Mouse (Mus musculus): Measurements from ENCODE around the gene Ptprd. TPM values are rescaled to one million over a fixed set of nuclear protein-coding genes. Genes with fewer than 3 reads are reported as not detected.

Gene Ptprd
- polyA plus RNA-seq, 1 experiment from 2014 or later: 96.7 TPM

DNA sequence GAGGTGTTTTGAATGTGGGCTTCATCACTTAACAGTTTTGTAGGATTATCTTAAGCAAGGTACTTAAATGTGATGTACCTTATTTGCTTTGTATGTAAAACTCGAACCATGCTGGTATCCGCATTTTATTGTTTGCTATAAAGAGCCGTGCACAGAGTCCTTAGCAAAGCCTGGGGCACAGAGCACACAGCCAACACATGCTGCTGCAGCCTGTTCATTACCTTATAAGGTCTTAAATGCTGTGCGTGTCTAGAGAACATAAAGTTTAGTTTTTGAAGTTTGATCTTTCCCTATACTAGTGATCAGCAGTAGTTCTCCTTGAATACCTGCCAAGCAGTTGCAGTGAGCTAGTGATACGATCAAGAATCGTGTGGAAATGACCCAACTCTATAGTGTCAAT is 676.2 kb downstream of the Ptprd start:
- Histone ChIP-seq H3K4me1 (replicated peaks) (peaks cover 10% of the 10 kb centered on the region), H3K9me3 (no peaks in the 10 kb centered on the region), H3K27ac (no peak overlapping the region), H3K27me3 (no peaks in the 10 kb centered on the region), H3K4me3 (no peak overlapping the region), H3K4me2 (no peak overlapping the region), H3K9ac (no peak overlapping the region), H3K36me3 (no peaks in the 10 kb centered on the region)
- WGBS: 87% methylated on average over 6 of the region's 6 CpGs
- ATAC-seq (ENCODE audit: low FRiP score): no peak

DNA sequence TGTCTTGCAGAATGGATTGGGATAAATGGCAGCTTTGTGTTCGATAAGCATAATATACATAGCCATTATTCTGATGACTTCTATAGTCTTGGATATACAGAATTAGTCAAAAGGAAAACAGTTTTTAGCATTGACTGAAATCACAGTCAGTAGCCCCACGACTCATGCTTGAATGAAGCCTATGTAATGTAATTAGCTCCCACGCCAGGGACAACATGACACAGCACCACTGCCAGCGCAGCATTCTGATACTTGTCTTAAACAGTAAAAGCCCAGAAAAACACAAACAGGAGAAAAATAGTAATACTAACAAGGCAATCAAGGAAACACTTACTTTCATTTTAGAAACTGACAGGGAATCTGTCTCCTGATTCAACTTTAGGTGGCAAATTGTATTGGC is 677.2 kb downstream of the Ptprd start:
- no peak for ATAC-seq (ENCODE audit: low FRiP score)
- H3K4me3 ChIP-seq: no peak overlapping the region
- no peaks in the 10 kb centered on the region for H3K36me3 ChIP-seq
- H3K4me2 ChIP-seq: no peak overlapping the region
- 52% methylated on average over 4 of the region's 4 CpGs for WGBS
- H3K27ac ChIP-seq: no peak overlapping the region
- no peaks in the 10 kb centered on the region for H3K9me3 ChIP-seq
- H3K4me1 ChIP-seq (replicated peaks): peaks cover 10% of the 10 kb centered on the region
- H3K9ac ChIP-seq: no peak overlapping the region
- no peaks in the 10 kb centered on the region for H3K27me3 ChIP-seq

DNA sequence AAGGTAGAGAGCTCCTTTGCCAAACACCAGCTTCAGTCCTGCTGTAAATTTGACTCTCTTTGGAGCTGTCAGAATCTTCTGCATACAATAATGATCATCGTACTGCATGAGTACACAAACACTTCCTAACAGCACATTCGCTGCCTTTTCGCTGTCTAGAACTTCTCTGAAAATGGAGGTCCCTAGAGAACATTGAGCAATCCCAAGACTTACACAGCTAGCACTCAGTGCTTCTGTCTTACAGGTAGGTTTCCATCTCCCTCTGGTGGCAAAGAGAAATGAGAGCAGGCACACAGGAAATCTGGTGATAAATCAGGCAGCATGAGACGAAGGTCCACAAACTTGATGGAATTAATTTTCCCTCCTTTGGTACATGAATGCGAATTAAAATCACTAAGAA is 692.6 kb downstream of the Ptprd start:
- H3K4me1 ChIP-seq (replicated peaks): peaks cover 4% of the 10 kb centered on the region; the same call in 1 of the 2 replicates
- peak; percentile 72 for ATAC-seq (ENCODE audit: low FRiP score)
- H3K9ac ChIP-seq: no peak overlapping the region
- no peaks in the 10 kb centered on the region for H3K36me3 ChIP-seq
- H3K9me3 ChIP-seq: no peaks in the 10 kb centered on the region
- no peak overlapping the region for H3K27ac ChIP-seq
- H3K4me2 ChIP-seq: no peak overlapping the region
- no peak overlapping the region for H3K4me3 ChIP-seq
- 37% methylated on average over 5 of the region's 5 CpGs for WGBS
- no peaks in the 10 kb centered on the region for H3K27me3 ChIP-seq

DNA sequence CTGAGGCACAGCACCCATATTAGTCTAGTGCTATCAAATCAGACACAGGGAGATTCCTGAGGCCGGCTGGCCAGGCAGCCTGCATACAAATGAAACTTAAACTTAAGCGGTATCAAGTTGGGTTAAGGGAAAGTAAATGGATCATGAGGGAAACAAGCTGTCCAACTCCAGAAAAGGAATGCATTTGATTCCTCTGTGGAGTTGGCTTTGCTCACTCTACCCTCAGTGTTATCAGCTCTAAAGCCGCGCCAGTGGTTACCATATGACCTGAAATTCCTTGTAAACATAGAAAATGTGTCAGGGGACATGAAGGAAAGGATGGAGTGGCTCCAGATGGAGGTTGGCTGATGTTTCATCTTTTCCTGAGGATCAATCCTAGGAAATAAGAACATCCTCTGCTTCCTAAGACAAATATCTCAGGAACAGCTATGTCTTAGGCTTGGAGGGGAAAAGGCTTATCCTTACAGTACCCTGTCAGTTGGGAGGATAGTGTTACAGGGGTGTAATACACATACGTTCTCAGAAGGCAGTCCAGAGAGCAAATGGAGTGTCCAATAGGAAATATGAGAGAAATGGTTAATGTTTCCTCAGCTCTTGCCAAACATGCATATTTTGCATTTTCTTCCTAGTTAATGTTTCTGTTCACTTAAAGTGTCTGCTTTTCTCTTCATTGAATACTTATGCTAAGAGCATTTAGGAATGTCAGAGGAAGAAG is 697.7 kb downstream of the Ptprd start:
- no peak overlapping the region for H3K9ac ChIP-seq
- H3K4me3 ChIP-seq: no peak overlapping the region
- ATAC-seq (ENCODE audit: low FRiP score): no peak
- peaks cover 9% of the 10 kb centered on the region; the same call in 1 of the 2 replicates for H3K4me1 ChIP-seq (replicated peaks)
- no peaks in the 10 kb centered on the region for H3K9me3 ChIP-seq
- WGBS: 76% methylated on average over 5 of the region's 5 CpGs
- no peak overlapping the region for H3K27ac ChIP-seq
- H3K4me2 ChIP-seq: no peak overlapping the region
- H3K27me3 ChIP-seq: no peaks in the 10 kb centered on the region
- H3K36me3 ChIP-seq: no peaks in the 10 kb centered on the region

DNA sequence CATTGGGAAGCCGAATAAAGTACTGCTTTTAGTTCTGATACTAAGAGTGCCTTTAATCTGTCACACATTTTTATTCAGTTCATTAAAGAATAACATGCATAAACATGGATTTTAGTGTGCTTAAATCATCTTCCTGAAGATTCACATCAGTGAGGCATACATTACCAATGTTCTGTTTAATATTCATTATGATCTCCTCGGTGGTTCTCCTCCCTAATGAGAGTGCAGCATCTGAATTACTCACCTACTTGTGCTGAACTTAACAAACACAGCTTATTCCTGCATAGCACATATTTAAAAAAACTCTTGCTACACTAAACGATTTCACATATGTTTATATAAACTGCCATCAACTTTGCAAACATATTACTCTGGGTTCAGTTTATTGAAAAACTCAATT is 698.7 kb downstream of the Ptprd start:
- no peaks in the 10 kb centered on the region for H3K27me3 ChIP-seq
- no peak overlapping the region for H3K4me3 ChIP-seq
- ATAC-seq (ENCODE audit: low FRiP score): no peak
- no peaks in the 10 kb centered on the region for H3K9me3 ChIP-seq
- H3K27ac ChIP-seq: no peak overlapping the region
- H3K36me3 ChIP-seq: no peaks in the 10 kb centered on the region
- peaks cover 8% of the 10 kb centered on the region; the same call in 1 of the 2 replicates for H3K4me1 ChIP-seq (replicated peaks)
- no peak overlapping the region for H3K4me2 ChIP-seq
- H3K9ac ChIP-seq: no peak overlapping the region
- WGBS: 65% methylated on average over 3 of the region's 3 CpGs

DNA sequence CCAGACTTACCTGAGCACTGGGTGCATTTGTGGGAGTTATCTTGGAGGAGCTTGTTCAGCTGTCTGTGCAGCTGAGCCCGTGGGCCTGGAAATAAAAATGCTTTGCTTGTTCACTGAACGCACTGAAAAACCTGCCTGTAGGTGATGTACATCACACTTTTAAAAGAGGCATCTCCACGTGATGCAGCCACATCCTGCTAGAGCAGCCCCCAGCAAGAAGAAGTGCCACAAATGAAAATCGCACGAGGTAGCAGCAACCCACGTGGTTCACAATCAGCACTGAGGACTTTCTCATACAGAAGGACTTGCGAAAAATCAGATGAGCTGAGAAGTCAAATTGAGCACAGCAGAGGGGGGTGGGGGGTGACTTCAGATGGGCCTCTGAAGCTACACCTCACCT is 757.7 kb downstream of the Ptprd start:
- H3K4me1 ChIP-seq (replicated peaks): no peaks in the 10 kb centered on the region
- H3K27ac ChIP-seq: no peak overlapping the region
- no peak for ATAC-seq (ENCODE audit: low FRiP score)
- no peaks in the 10 kb centered on the region for H3K27me3 ChIP-seq
- H3K4me2 ChIP-seq: no peak overlapping the region
- H3K9me3 ChIP-seq: no peaks in the 10 kb centered on the region
- no peaks in the 10 kb centered on the region for H3K36me3 ChIP-seq
- 76% methylated on average over 7 of the region's 7 CpGs for WGBS
- no peak overlapping the region for H3K9ac ChIP-seq
- no peak overlapping the region for H3K4me3 ChIP-seq

DNA sequence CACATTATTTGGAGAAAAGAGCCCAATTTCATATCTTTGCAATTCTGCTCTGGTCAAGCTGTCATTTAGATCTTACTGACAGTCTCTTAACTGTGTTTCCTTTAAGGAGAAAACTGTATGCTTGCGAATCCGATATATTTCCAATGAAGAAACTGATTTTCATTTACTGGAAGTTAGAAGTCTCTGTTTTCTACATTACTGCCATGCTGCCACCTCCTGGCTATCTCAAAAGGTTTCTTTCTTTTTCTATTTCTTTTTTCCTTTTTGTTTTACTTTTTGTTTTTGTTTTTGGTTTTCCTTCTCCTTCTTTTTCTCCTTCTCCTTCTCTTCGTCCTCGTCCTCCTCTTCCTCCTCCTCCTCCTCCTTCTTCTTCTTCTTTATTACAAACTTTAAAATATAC is 812.6 kb downstream of the Ptprd start:
- 73% methylated on average over 4 of the region's 4 CpGs for WGBS
- H3K27ac ChIP-seq: no peak overlapping the region
- H3K9ac ChIP-seq: no peak overlapping the region
- H3K27me3 ChIP-seq: no peaks in the 10 kb centered on the region
- no peak overlapping the region for H3K4me3 ChIP-seq
- H3K36me3 ChIP-seq: no peaks in the 10 kb centered on the region
- no peaks in the 10 kb centered on the region for H3K9me3 ChIP-seq
- no peak for ATAC-seq (ENCODE audit: low FRiP score)
- no peaks in the 10 kb centered on the region for H3K4me1 ChIP-seq (replicated peaks)
- no peak overlapping the region for H3K4me2 ChIP-seq

DNA sequence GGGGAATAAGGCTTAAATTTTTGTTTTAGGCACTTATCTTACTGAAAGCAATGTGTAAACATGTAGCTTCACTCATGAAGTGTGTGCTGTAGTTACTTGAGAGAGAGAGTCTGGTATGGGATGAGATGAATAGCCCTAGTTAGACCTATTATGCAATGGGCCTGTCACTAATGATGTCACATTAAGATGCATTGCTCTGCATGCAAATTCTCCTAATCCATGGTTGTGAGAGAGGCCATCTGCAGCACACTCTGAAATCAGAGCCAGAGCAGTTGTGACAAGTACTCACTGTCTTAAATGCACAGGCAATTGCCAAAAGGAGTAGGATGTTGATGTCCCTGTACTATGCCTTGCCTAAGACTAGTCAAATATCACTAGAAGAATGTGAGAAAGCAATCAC is 850.0 kb downstream of the Ptprd start:
- Histone ChIP-seq H3K4me2 (no peak overlapping the region), H3K27me3 (no peaks in the 10 kb centered on the region), H3K36me3 (no peaks in the 10 kb centered on the region), H3K9me3 (no peaks in the 10 kb centered on the region), H3K4me1 (replicated peaks) (no peaks in the 10 kb centered on the region), H3K4me3 (no peak overlapping the region), H3K27ac (no peak overlapping the region), H3K9ac (no peak overlapping the region)
- ATAC-seq (ENCODE audit: low FRiP score): no peak

DNA sequence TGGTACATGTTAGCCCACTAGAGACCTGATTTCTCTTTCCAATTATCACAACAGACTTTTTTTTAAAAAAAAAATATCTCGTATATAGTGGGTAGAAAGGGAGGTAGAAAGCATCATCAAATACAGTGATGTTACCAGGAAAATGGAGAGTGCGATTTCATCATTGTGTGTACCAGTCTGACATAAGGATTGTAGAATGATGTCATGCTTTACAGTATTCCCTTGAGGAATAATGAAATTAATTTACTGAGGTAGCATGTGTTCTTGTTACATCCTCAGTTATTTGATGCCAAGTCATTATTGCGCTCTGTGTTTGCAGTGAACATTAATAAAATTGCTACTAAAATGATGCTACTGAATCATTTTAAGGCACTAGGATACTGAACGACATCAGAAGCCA is 884.6 kb downstream of the Ptprd start:
- no peak overlapping the region for H3K4me3 ChIP-seq
- ATAC-seq (ENCODE audit: low FRiP score): peak; percentile 52; the same call in 1 of the 2 replicates
- H3K9me3 ChIP-seq: no peaks in the 10 kb centered on the region
- no peak overlapping the region for H3K4me2 ChIP-seq
- H3K27me3 ChIP-seq: no peaks in the 10 kb centered on the region
- no peak overlapping the region for H3K27ac ChIP-seq
- 70% methylated on average over 4 of the region's 4 CpGs for WGBS
- no peak overlapping the region for H3K9ac ChIP-seq
- H3K4me1 ChIP-seq (replicated peaks): no peaks in the 10 kb centered on the region
- H3K36me3 ChIP-seq: no peaks in the 10 kb centered on the region

DNA sequence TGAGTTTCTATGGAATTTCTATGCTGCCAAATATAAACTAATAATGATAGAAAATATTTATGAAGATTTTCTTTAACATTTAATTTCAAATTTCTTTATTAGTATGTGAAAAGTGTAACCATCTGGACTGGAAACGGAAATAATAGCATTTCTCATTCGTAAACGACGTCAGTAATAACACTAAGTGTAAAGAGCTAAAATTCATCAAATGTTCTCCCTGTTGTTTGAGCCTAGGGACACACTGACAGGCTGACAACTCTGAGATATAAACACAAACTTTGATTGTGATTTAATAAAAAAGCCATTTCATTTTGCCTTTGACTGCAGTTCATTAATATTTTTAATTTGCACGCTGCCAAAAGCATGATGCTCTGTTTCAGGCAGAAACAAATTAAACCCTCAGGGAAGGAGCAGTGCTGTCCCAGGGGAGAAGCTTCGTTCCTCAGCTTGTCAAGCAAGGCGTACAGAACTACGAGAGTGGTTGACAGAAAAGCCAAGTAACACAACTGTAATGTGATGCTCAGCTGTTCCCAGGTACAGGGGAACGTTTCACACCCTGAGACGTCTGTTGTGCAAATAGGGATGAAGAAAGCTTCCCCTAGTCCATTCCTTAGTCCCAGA is 894.6 kb downstream of the Ptprd start:
- ATAC-seq (ENCODE audit: low FRiP score): peak; percentile 60; the same call in 1 of the 2 replicates
- H3K27me3 ChIP-seq: no peaks in the 10 kb centered on the region
- WGBS: 25% methylated on average over 10 of the region's 10 CpGs
- peak overlapping the region; percentile 5; the same call in 1 of the 2 replicates for H3K27ac ChIP-seq
- no peaks in the 10 kb centered on the region for H3K9me3 ChIP-seq
- H3K36me3 ChIP-seq: no peaks in the 10 kb centered on the region
- H3K9ac ChIP-seq: no peak overlapping the region
- peaks cover 10% of the 10 kb centered on the region for H3K4me1 ChIP-seq (replicated peaks)
- H3K4me3 ChIP-seq: no peak overlapping the region
- H3K4me2 ChIP-seq: 0 out of 2 replicates have a peak overlapping the region, but pooled peaks have one; percentile 19

DNA sequence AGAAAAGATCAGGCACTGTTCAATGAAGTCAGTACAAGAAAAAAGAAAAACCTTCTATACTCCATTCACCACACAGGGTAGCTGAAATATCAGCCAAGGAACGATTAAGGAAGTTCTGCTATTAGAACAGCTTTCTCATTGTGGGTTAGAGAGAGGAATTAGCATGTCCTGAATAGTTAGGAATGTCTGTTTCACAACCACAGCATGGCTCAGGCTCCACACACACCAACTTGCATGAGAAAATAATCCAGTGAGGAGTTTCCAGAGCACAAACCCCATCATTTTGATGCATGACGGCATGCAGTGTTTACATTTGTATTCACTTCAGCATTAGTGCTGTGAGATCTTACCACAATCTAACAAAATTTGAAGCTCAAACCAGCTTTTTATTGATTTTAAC is 895.1 kb downstream of the Ptprd start:
- Histone ChIP-seq H3K27me3 (no peaks in the 10 kb centered on the region), H3K4me2 (no peak overlapping the region), H3K4me1 (replicated peaks) (peaks cover 10% of the 10 kb centered on the region), H3K36me3 (no peaks in the 10 kb centered on the region), H3K27ac (peak overlapping the region; percentile 26; the same call in 1 of the 2 replicates), H3K4me3 (no peak overlapping the region), H3K9me3 (no peaks in the 10 kb centered on the region), H3K9ac (no peak overlapping the region)
- peak; percentile 64 for ATAC-seq (ENCODE audit: low FRiP score)
- 38% methylated on average over 2 of the region's 2 CpGs for WGBS

DNA sequence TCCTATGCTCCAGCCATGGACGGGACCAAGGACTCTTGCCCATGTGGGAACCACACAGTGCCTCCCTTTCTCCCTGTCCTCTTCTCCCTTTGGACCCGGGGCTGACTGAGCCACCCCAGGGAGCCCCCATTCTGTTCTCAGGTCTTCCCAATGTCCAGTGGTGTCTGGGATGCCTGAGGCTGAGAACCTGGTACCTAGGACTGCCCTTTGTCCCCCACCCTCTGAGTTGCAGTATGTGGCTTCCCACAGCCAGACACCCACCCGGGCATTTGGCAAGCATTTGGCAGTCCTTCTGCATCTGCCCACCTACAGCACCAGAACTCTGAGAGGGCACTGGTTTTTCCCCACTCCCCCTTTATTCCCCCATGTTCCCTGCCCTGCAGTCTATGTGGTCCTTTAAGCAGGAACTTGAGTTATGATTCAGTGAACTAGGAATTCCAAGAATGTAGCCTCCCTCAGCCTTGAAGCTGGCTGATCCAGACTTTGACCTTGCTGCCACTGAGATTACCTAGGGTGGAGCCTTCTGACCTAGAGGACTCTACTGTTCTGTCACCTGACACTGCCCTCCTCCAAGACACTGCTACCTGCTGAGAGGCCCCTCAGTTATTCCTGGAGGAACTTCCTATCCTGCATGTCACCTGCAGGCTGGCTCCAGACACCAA is 901.5 kb downstream of the Ptprd start:
- WGBS: 92% methylated on average over 3 of the region's 3 CpGs
- Histone ChIP-seq H3K4me3 (no peak overlapping the region), H3K9me3 (no peaks in the 10 kb centered on the region), H3K27ac (no peak overlapping the region), H3K4me1 (replicated peaks) (no peaks in the 10 kb centered on the region), H3K9ac (no peak overlapping the region), H3K36me3 (no peaks in the 10 kb centered on the region), H3K27me3 (no peaks in the 10 kb centered on the region), H3K4me2 (no peak overlapping the region)
- 0 out of 2 replicates have a peak, but pooled peaks have one; percentile 28 for ATAC-seq (ENCODE audit: low FRiP score)

Measured in hindbrain, embryonic 13.5 days (tissue).